Mouse (Mus musculus) kidney, embryonic 14.5 days (tissue): ENCODE results near the gene Rbpjl. TPM values are rescaled to one million over a fixed set of nuclear protein-coding genes. Genes with fewer than 3 reads are reported as not detected.
A peak's percentile ranks its signal among the peaks of the same experiment; 100 is the strongest.

Experiments
- ATAC-seq: fragments of 200-750 bp; cut with Nextera tagmentation; 2 replicates; pipeline ENCODE4 v1.8.0; 2017; ENCODE audit warnings: moderate number of reproducible peaks, mild to moderate bottlenecking, moderate TSS enrichment, moderate library complexity; ENCODE audit not compliant: low FRiP score, low TSS enrichment
- H3K27ac ChIP-seq: fragments of 300-500 bp; sonication (generic); 2 replicates; pipeline ENCODE4 v1.5.1; 2014; ENCODE audit warnings: low read depth, mild to moderate bottlenecking, low read length, moderate library complexity, mixed read lengths
- H3K27me3 ChIP-seq: fragments of 300-500 bp; sonication (generic); 2 replicates; pipeline ENCODE4 v1.6.1; 2014; ENCODE audit warnings: mild to moderate bottlenecking, low read length; ENCODE audit not compliant: control insufficient read depth, insufficient read depth
- H3K36me3 ChIP-seq: fragments of 300-500 bp; sonication (generic); 2 replicates; pipeline ENCODE4 v1.6.1; 2014; ENCODE audit warnings: low read length, mixed read lengths; ENCODE audit not compliant: control insufficient read depth, insufficient read depth
- H3K4me1 ChIP-seq: fragments of 300-500 bp; sonication (generic); 2 replicates; pipeline ENCODE4 v1.6.1; 2014; ENCODE audit warnings: low read length, mixed read lengths; ENCODE audit not compliant: control insufficient read depth, insufficient read depth
- H3K4me2 ChIP-seq: fragments of 300-500 bp; sonication (generic); replicated peaks from 2 replicates; pipeline ENCODE4 v1.6.1; 2014; ENCODE audit warnings: low read depth, mild to moderate bottlenecking, low read length
- H3K4me3 ChIP-seq: fragments of 300-500 bp; sonication (generic); 2 replicates; pipeline ENCODE4 v1.5.1; 2014; ENCODE audit warnings: mild to moderate bottlenecking, low read length
- H3K9ac ChIP-seq: fragments of 300-500 bp; sonication (generic); 2 replicates; pipeline ENCODE4 v1.6.1; 2014; ENCODE audit warnings: low read depth, mild to moderate bottlenecking, low read length, moderate library complexity
- H3K9me3 ChIP-seq: fragments of 300-500 bp; sonication (generic); 2 replicates; pipeline ENCODE4 v1.6.1; 2016; ENCODE audit warnings: low read length; ENCODE audit not compliant: control insufficient read depth
- WGBS: fragments of 180-500 bp; shearing (Covaris S2); extraction: QIAGEN DNeasy Blood & Tissue Kit; methylation state at CpG from one replicate; pipeline ENCODE4 v1.1.7; 2014; 5-methylcytosine and 5-hydroxymethylcytosine counted together
- polyA plus RNA-seq: library from polyadenylated mRNA; unstranded; fragments of >200 nt; fragmentation: Nextera tagmentation; extraction: Ambion mirVana; gene quantifications from 2 replicates; pipeline ENCODE4 v1.2.1, GENCODE M21; 2014

The Rbpjl gene
- polyA plus RNA-seq, 1 experiment from 2014 or later, result not detected

GRCm38 (mm10) chr2:164386953-164387352 lies 16.0 kb upstream of the Rbpjl start:
- 12% methylated on average over 8 of the region's 8 CpGs for WGBS
- no peaks in the 10 kb centered on the region for H3K36me3 ChIP-seq
- H3K27me3 ChIP-seq, result peaks cover 18% of the 10 kb centered on the region
- no peak overlapping the region for H3K27ac ChIP-seq
- H3K9me3 ChIP-seq, result no peaks in the 10 kb centered on the region
- H3K4me3 ChIP-seq, result no peak overlapping the region
- H3K4me1 ChIP-seq, result peaks cover 5% of the 10 kb centered on the region; the same call in 1 of the 2 replicates
- H3K4me2 ChIP-seq, result no peak overlapping the region
- ATAC-seq, result no peak
- H3K9ac ChIP-seq, result no peak overlapping the region

DNA sequence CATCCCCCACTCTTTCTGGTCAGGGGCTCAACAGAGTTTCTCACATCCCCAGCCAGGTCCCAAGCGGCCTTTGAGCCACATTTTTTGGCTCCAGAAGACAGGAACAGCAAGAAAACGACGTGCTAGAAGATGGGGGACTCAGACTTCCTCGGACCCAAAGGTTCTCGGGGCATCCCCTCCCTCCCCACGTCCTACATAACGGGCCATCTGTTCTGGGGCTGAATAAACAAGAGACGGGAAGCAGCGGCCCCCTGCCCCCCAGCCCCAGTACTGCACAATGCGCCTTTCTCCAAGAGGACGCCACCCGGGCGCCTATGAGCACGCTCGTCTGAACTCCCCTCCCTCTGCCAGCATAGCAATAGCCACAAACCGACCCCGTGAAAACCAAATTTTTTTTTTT lies 13.9 kb upstream of the Rbpjl start, which contains the start of gene Slpi:
TSS of gene Slpi (minus strand) at position 76 of the 400 bp plus-strand sequence.
- Histone ChIP-seq H3K4me3 (peak within 1 kb of the TSS; percentile 37), H3K9ac (peak within 1 kb of the TSS; percentile 40; the same call in 1 of the 2 replicates), H3K9me3 (no peaks in the 10 kb centered on the region), H3K27ac (no peak within 1 kb of the TSS), H3K36me3 (no peaks in the 10 kb centered on the region), H3K4me2 (peak within 1 kb of the TSS; percentile 66), H3K4me1 (peaks cover 5% of the 10 kb centered on the region; the same call in 1 of the 2 replicates), H3K27me3 (peaks cover 18% of the 10 kb centered on the region)
- WGBS, result under 1% methylated on average over 17 of the region's 17 CpGs
- ATAC-seq, result 0 out of 2 replicates have a peak, but pooled peaks have one; percentile 32

- ATAC-seq, result peak; percentile 79
- Histone ChIP-seq H3K9ac (peak overlapping the region; percentile 40; the same call in 1 of the 2 replicates), H3K27me3 (peaks cover 18% of the 10 kb centered on the region), H3K9me3 (no peaks in the 10 kb centered on the region), H3K4me2 (peak overlapping the region; percentile 66), H3K4me3 (peak overlapping the region; percentile 37), H3K36me3 (no peaks in the 10 kb centered on the region), H3K27ac (no peak overlapping the region), H3K4me1 (peaks cover 5% of the 10 kb centered on the region; the same call in 1 of the 2 replicates)
- under 1% methylated on average over 30 of the region's 30 CpGs for WGBS
These were observed 13.4 kb upstream of the Rbpjl start for GRCm38 (mm10) chr2:164389499-164389898.

- H3K36me3 ChIP-seq, result no peaks in the 10 kb centered on the region
- ATAC-seq, result no peak
- H3K9ac ChIP-seq, result no peak overlapping the region
These were observed 9.8 kb upstream of the Rbpjl start for GRCm38 (mm10) chr2:164393126-164393525.

DNA sequence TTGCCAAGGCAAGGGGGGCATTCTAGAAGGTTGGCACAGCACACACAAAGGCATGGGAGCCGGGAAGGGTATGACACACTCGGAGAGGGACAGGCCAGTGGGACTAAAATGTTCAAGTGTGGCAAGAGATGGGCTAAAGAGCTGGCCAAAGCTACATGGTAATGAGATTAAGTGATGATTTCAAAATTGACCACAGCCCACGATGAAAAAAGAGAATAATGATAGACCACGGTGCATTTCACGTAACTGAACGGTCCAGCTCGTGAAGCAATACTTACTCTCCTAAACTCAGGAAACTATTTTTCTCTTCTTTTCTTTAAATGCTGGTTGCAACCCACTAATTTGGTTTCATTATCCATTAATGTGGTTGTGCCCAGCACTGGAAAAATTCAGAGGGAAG lies 6.9 kb upstream of the Rbpjl start:
- WGBS, result 91% methylated on average over 7 of the region's 7 CpGs

More at GRCm38 (mm10) chr2:164393126-164393525, 9.8 kb upstream of the Rbpjl start:
- Histone ChIP-seq H3K4me3 (no peak overlapping the region), H3K27me3 (peaks cover 17% of the 10 kb centered on the region), H3K4me1 (0 out of 2 replicates have a peak, but pooled peaks cover 5% of the 10 kb centered on the region), H3K27ac (no peak overlapping the region), H3K9me3 (peaks cover 7% of the 10 kb centered on the region; the same call in 1 of the 2 replicates), H3K4me2 (no peak overlapping the region)
- WGBS, result 77% methylated on average over 29 of the region's 29 CpGs

DNA sequence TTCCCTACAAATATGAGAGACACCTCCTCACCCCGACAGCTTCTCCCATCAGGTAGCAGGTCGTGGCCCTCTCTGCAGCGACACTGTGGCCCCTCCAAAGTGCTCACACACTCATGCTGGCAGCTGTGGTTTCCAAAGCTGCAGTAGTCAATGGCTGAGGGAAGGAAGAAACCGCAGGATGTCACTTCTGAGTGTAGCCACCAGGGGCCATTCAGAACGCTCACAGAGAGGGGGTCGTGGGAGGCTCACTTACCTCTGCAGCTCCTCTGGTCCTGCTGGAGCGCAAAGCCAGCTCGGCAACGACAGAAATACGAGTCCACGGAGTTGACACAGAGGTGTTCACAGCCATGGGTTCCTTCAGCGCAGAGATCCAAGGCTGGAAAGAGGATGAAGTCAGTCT lies 6.0 kb upstream of the Rbpjl start:
- Histone ChIP-seq H3K9me3 (peaks cover 8% of the 10 kb centered on the region; the same call in 1 of the 2 replicates), H3K4me3 (no peak overlapping the region), H3K36me3 (no peaks in the 10 kb centered on the region), H3K27me3 (peaks cover 33% of the 10 kb centered on the region), H3K27ac (no peak overlapping the region), H3K9ac (no peak overlapping the region), H3K4me2 (no peak overlapping the region), H3K4me1 (peaks cover 5% of the 10 kb centered on the region; the same call in 1 of the 2 replicates)
- WGBS, result 67% methylated on average over 12 of the region's 12 CpGs
- ATAC-seq, result no peak

More for the DNA sequence above, 6.9 kb upstream of the Rbpjl start:
- Histone ChIP-seq H3K27me3 (peaks cover 24% of the 10 kb centered on the region), H3K27ac (no peak overlapping the region), H3K4me1 (peaks cover 5% of the 10 kb centered on the region; the same call in 1 of the 2 replicates), H3K9ac (no peak overlapping the region), H3K9me3 (peaks cover 8% of the 10 kb centered on the region; the same call in 1 of the 2 replicates), H3K4me3 (no peak overlapping the region), H3K4me2 (no peak overlapping the region), H3K36me3 (no peaks in the 10 kb centered on the region)
- no peak for ATAC-seq

DNA sequence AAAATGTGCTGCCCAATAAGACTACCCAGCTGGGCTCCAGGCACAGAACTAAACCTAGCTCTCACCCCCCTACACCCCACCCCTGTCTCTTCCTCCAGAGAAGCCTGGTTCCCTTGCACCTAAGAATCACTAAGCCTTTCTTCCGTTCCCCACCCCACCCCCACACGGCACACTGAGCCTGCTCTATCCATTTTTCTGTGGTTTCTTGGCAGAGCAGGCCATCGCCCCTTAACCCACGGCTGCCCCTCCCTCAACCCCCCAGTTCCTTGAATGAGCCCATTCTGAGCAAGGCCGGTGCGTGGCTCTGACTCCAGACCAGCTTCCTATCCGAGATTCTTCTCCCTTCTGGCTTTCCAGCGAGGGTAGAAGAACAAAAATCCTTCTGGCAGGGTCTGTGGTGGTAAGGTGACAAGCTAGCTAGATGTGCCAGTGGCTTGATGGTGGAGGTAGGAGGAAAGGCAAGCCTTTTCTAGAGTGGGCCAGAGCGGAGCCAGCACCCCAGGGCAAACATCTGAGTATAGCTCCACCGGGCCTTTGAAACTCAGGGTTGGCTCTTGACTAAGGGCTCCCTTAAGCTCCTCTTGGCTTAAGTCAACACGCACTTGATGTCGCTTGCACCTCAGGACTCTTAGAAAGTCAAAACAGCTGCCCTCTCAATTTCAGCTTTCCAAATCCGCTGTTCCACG lies 598 bp downstream of the Rbpjl start:
- H3K27ac ChIP-seq, result no peak overlapping the region
- WGBS, result 13% methylated on average over 14 of the region's 14 CpGs
- H3K9me3 ChIP-seq, result no peaks in the 10 kb centered on the region
- no peak overlapping the region for H3K9ac ChIP-seq
- H3K36me3 ChIP-seq, result no peaks in the 10 kb centered on the region
- no peak overlapping the region for H3K4me2 ChIP-seq
- peaks cover 98% of the 10 kb centered on the region for H3K27me3 ChIP-seq
- ATAC-seq, result no peak
- H3K4me1 ChIP-seq, result peaks cover 19% of the 10 kb centered on the region; the same call in 1 of the 2 replicates
- H3K4me3 ChIP-seq, result no peak overlapping the region

- Histone ChIP-seq H3K4me2 (peak overlapping the region; percentile 69), H3K9me3 (no peaks in the 10 kb centered on the region), H3K4me3 (peak overlapping the region; percentile 40), H3K9ac (peak overlapping the region; percentile 47; the same call in 1 of the 2 replicates), H3K36me3 (no peaks in the 10 kb centered on the region), H3K27ac (no peak overlapping the region), H3K4me1 (peaks cover 19% of the 10 kb centered on the region; the same call in 1 of the 2 replicates), H3K27me3 (peaks cover 97% of the 10 kb centered on the region)
- WGBS, result under 1% methylated on average over 49 of the region's 49 CpGs
- 0 out of 2 replicates have a peak, but pooled peaks have one; percentile 26 for ATAC-seq
These were observed 1.4 kb downstream of the Rbpjl start for GRCm38 (mm10) chr2:164404082-164404990.
